Mouse (Mus musculus) cortical plate, adult 2 months (tissue): Measurements from ENCODE around the gene Sim1.

ENCODE experiments used
- CTCF ChIP-seq: fragments of 200-500 bp; IDR thresholded peaks from 2 replicates; pipeline ENCODE4 v1.5.1; 2011; ENCODE audit warnings: mild to moderate bottlenecking, control low read depth, low read length; ENCODE audit not compliant: insufficient read depth; ENCODE audit errors: extremely low read depth
- POLR2A ChIP-seq: fragments of 200-500 bp; IDR thresholded peaks from 2 replicates; pipeline ENCODE4 v1.6.1; 2011; ENCODE audit warnings: mild to moderate bottlenecking, low read length, control low read depth; ENCODE audit not compliant: insufficient read depth; ENCODE audit errors: extremely low read depth

DNA sequence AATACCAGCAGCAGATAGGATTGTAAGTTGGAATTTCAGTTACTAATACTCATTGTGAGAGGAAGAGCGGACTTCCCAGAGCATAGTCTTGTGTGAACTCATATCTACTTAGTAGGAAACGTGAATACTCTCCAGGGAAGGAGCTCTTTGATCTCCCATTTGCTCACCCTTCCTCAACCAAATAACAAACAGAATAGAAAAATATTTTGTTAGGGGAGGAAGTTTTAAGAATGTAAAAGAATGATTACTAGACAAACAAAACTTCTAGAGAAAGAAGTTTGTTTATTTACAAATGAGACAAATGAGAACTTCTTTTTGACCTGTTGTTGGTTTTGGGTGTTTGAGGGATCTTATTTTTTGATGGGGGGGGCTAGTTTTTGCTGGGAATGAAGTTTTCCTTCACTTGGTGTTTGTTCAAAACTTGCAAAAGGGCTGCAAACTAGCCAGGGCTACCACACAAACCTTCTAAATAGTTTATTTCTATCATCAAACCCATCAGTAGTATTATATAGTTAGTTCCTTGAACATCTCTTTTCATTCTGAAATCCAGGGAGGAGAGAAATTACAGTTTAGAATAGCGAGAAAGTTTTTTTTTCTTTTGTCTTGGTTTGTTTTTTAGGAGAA is 2.3 kb downstream of the Sim1 start:
- TF ChIP-seq POLR2A (no peak), CTCF (no peak)
